Mouse (Mus musculus): ENCODE results near the gene Pard3b. TPM values are rescaled to one million over a fixed set of nuclear protein-coding genes. Genes with fewer than 3 reads are reported as not detected.

The Pard3b gene
- total and polyA plus RNA-seq, 3 experiments = 0.30 to 0.75 (median 0.63) TPM

- Histone ChIP-seq H3K27me3 (replicated peaks) (no peaks in the 10 kb centered on the region), H3K4me2 (ENCODE audit: insufficient read depth, low read depth, poor library complexity, severe bottlenecking) (no peak overlapping the region), H3K36me3 (replicated peaks in 1 of 2; ENCODE audit: control insufficient read depth in 1 of 2, insufficient read depth in 1 of 2, low read length in 1 of 2) (no peaks in the 10 kb centered on the region), H3K9ac (ENCODE audit: insufficient read depth, low read depth) (no peak overlapping the region), H3K4me1 (ENCODE audit: control insufficient read depth in 1 of 2, insufficient read depth in 2 of 2) (no peaks in the 10 kb centered on the region), H3K9me3 (replicated peaks; ENCODE audit: low read length) (no peaks in the 10 kb centered on the region), H3K4me3 (replicated peaks in 1 of 3; ENCODE audit: low read depth in 2 of 3, low read length in 2 of 3, poor library complexity in 1 of 3) (no peak overlapping the region), H3K27ac (ENCODE audit: insufficient read depth, low read depth) (no peak overlapping the region), H3K79me2 (replicated peaks; ENCODE audit: control insufficient read depth, extremely low read depth, insufficient read depth, poor library complexity, severe bottlenecking) (no peaks in the 10 kb centered on the region)
- dilution Hi-C loops (cut with MboI; ENCODE audit: extremely low pct_ligation_motif_present, extremely low pct_unique_long_range_greater_than_20kb, low sequenced_read_pairs) = no loop called here
- TF ChIP-seq USF2 (conservative IDR thresholded peaks at IDR 0.05; ENCODE audit: low read depth, low read length) (no peak), PAX5 (IDR thresholded peaks at IDR 0.05; ENCODE audit: low read length) (no peak), RCOR1 (conservative IDR thresholded peaks at IDR 0.05; ENCODE audit: low read depth, low read length) (no peak), JUN (IDR thresholded peaks at IDR 0.05; ENCODE audit: insufficient read depth, low read depth, low read length) (no peak), MAX (IDR thresholded peaks at IDR 0.05; ENCODE audit: low read length) (no peak), ELF1 (IDR thresholded peaks at IDR 0.05; ENCODE audit: low read depth, low read length) (no peak), E2F4 (IDR thresholded peaks at IDR 0.05; ENCODE audit: insufficient replicate concordance, low read depth, low read length) (no peak), RAD21 (IDR thresholded peaks at IDR 0.05; ENCODE audit: low read depth, low read length) (peak; percentile 39), GABPA (IDR thresholded peaks at IDR 0.05; ENCODE audit: insufficient replicate concordance, low read depth, low read length) (no peak), MYC (IDR thresholded peaks at IDR 0.05; ENCODE audit: low read depth, low read length) (no peak), MXI1 (IDR thresholded peaks at IDR 0.05; ENCODE audit: low read depth, low read length) (no peak), CTCF (conservative IDR thresholded peaks at IDR 0.05 in 1 of 2, IDR thresholded peaks at IDR 0.05 in 1 of 2; ENCODE audit: low read depth in 2 of 2, low read length in 2 of 2) (peak; percentile 10 to 60; a peak in 2 of 4 replicates), SMC3 (IDR thresholded peaks at IDR 0.05; ENCODE audit: low read depth, low read length) (peak; percentile 56), ZC3H11A (IDR thresholded peaks at IDR 0.05; ENCODE audit: low read depth, low read length) (no peak), MEF2A (IDR thresholded peaks at IDR 0.05; ENCODE audit: borderline replicate concordance, low read depth, low read length) (no peak), NELFE (IDR thresholded peaks at IDR 0.05; ENCODE audit: low read depth, low read length) (no peak), TBP (conservative IDR thresholded peaks at IDR 0.05; ENCODE audit: low read depth, low read length) (no peak), IRF4 (IDR thresholded peaks at IDR 0.05; ENCODE audit: low read depth, low read length) (no peak)
- DNase-seq (ENCODE audit: extremely low read depth) = peak; percentile 32
- in situ Hi-C loops (cut with MboI; ENCODE audit: low pct_ligation_motif_present, low pct_unique_long_range_greater_than_20kb, low sequenced_read_pairs) = no loop called here
These were observed 739.7 kb downstream of the Pard3b start for GRCm38 (mm10) chr1:62378335-62378734.

DNA sequence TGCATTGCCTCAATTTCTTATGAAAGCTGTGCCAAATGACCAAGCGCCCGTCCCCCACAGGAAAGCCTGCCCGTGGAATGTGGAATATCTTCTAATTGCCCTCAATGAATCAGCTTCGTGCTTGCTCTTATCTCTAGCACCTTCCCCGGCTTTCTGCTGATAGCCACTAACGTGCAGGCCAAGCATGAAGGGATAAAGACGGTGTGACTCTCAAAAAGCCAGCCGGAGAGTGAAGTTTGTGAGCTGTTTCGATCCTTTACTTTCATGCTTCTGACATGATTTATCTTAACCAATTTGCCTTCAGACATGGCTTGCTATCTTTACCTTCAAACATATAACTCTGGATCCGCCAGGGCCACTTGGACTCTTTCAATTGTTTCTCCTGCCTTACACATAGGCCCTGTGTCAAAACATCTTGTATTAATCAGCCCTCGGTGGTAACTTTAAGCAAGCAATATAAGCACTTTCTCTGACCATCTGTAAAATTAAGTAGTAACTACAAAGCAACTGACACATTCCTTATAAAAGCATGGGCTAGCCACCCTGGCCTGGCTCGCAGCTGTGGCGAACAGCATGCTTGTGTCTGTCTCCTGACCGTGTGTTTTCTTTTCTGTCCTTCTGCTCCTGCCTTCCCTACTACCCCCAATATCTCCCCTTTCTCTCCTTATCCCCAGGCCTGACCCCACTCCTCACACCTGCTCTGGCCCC, 744.3 kb downstream of the Pard3b start:
- TF ChIP-seq ZMIZ1 (IDR thresholded peaks at IDR 0.05; ENCODE audit: low read depth, low read length) = no peak
- no peak for TF ChIP-seq POLR2AphosphoS2 (IDR thresholded peaks at IDR 0.05; ENCODE audit: low read depth, low read length)
- no peak for TF ChIP-seq TCF12 (IDR thresholded peaks at IDR 0.05; ENCODE audit: low read depth, low read length)
- TF ChIP-seq TBP (conservative IDR thresholded peaks at IDR 0.05; ENCODE audit: low read depth, low read length) = no peak
- TF ChIP-seq IRF4 (IDR thresholded peaks at IDR 0.05; ENCODE audit: low read depth, low read length) = no peak
- TF ChIP-seq MAX (IDR thresholded peaks at IDR 0.05; ENCODE audit: low read length) = no peak
- no peak for TF ChIP-seq SMC3 (IDR thresholded peaks at IDR 0.05; ENCODE audit: low read depth, low read length)
- TF ChIP-seq E2F4 (IDR thresholded peaks at IDR 0.05; ENCODE audit: insufficient replicate concordance, low read depth, low read length) = no peak
- H3K27me3 ChIP-seq (replicated peaks) = no peaks in the 10 kb centered on the region
- no peak for DNase-seq (ENCODE audit: extremely low read depth)
- H3K79me2 ChIP-seq (replicated peaks; ENCODE audit: control insufficient read depth, extremely low read depth, insufficient read depth, poor library complexity, severe bottlenecking) = no peaks in the 10 kb centered on the region
- no peaks in the 10 kb centered on the region for H3K4me1 ChIP-seq (ENCODE audit: control insufficient read depth in 1 of 2, insufficient read depth in 2 of 2)
- no peaks in the 10 kb centered on the region for H3K9me3 ChIP-seq (replicated peaks; ENCODE audit: low read length)
- no peak overlapping the region for H3K4me3 ChIP-seq (replicated peaks in 1 of 3; ENCODE audit: low read depth in 2 of 3, low read length in 2 of 3, poor library complexity in 1 of 3)
- in situ Hi-C loops (cut with MboI; ENCODE audit: low pct_ligation_motif_present, low pct_unique_long_range_greater_than_20kb, low sequenced_read_pairs) = no loop called here
- no peaks in the 10 kb centered on the region for H3K36me3 ChIP-seq (replicated peaks in 1 of 2; ENCODE audit: control insufficient read depth in 1 of 2, insufficient read depth in 1 of 2, low read length in 1 of 2)
- dilution Hi-C loops (cut with MboI; ENCODE audit: extremely low pct_ligation_motif_present, extremely low pct_unique_long_range_greater_than_20kb, low sequenced_read_pairs) = no loop called here
- H3K27ac ChIP-seq (ENCODE audit: insufficient read depth, low read depth) = no peak overlapping the region
- no peak overlapping the region for H3K9ac ChIP-seq (ENCODE audit: insufficient read depth, low read depth)
- no peak overlapping the region for H3K4me2 ChIP-seq (ENCODE audit: insufficient read depth, low read depth, poor library complexity, severe bottlenecking)
